Mouse (Mus musculus) megakaryocyte, embryonic 14.5 days (primary cell): Measurements from ENCODE around the gene Ssh2.

Experiments used
- FLI1 ChIP-seq: IDR thresholded peaks from 2 replicates; pipeline ENCODE4 v1.6.1; 2012; ENCODE audit warnings: low read length, inconsistent platforms, mixed read lengths
- GATA1 ChIP-seq: IDR thresholded peaks from 3 replicates; pipeline ENCODE4 v1.6.1; 2012; ENCODE audit warnings: mixed read lengths, low read length, inconsistent platforms, borderline replicate concordance

DNA sequence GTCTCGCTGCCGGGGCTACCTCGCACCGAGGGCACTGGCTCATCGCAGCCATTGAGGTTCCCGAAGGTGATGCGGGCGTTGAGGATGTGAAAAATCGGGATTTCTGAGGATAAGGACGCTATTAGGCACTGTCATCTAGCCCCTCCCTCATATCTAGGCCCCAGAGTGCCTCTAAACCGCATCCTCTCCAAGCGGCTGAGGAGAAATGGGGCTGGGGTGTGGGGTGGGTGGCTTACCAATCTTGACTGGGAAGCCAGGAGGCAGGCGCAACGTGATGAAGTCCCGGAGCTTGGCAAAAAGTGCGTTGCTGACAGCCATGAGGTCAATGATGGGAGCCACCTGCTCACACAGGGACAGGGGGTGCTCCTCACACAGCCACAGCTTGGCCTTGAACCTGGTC, 256.7 kb downstream of the Ssh2 start:
- TF ChIP-seq GATA1 (no peak), FLI1 (no peak)
